7 mouse cellular contexts compared by ENCODE assay signal in genomic region chr11:36220651-36221050, GRCm38 (mm10).
DNase-seq lines count a peak whose midpoint lies in the region; ATAC-seq and TF ChIP-seq lines count a peak whose summit lies in the region.

No protein-coding gene starts in this region.

- DNase-seq in 3134 (ENCODE audit: extremely low read depth, insufficient read length, low spot score) = peak; percentile 5
- DNase-seq in Muller cell, postnatal 12 days (ENCODE audit: inconsistent ontology term) = peak; percentile 57
- peak; percentile 12 for DNase-seq in limb, embryonic 14.5 days (ENCODE audit: low spot score)
- no peak for DNase-seq in gastrocnemius, postnatal 4 days (ENCODE audit: low spot score in 2 of 2)
- no peak for DNase-seq in gastrocnemius, postnatal 25 days
- no peak for DNase-seq in lung, adult 18-20 months

- H3K4me1 ChIP-seq in heart, embryonic 16.5 days (ENCODE audit: control insufficient read depth, insufficient read depth, low read length) = peaks cover 11% of the 10 kb centered on the region
- H3K4me1 ChIP-seq in limb, embryonic 14.5 days (ENCODE audit: control insufficient read depth, insufficient read depth, low read length) = peaks cover 5% of the 10 kb centered on the region

- H3K27ac ChIP-seq in heart, embryonic 16.5 days (ENCODE audit: low read length) = peak overlapping the region; percentile 84
- no peak overlapping the region for H3K27ac ChIP-seq in limb, embryonic 14.5 days (replicated peaks; ENCODE audit: low read depth, low read length)

- H3K36me3 ChIP-seq in heart, embryonic 16.5 days (ENCODE audit: control insufficient read depth, insufficient read depth) = no peaks in the 10 kb centered on the region
- H3K36me3 ChIP-seq in limb, embryonic 14.5 days (ENCODE audit: control insufficient read depth, insufficient read depth, low read length) = no peaks in the 10 kb centered on the region

- TF ChIP-seq POLR2A in limb, embryonic 14.5 days (IDR thresholded peaks at IDR 0.05; ENCODE audit: borderline replicate concordance, extremely low read depth, insufficient read depth, insufficient read length) = no peak

- H3K27me3 ChIP-seq in heart, embryonic 16.5 days (ENCODE audit: control insufficient read depth, insufficient read depth, low read length) = no peaks in the 10 kb centered on the region
- H3K27me3 ChIP-seq in limb, embryonic 14.5 days (ENCODE audit: control insufficient read depth, insufficient read depth, low read length) = no peaks in the 10 kb centered on the region

- peak; percentile 97 for ATAC-seq in heart, embryonic 16.5 days (replicated peaks; ENCODE audit: extremely low read depth, insufficient read depth, low FRiP score)
- no peak for ATAC-seq in limb, embryonic 14.5 days (ENCODE audit: low FRiP score, low read depth)

- H3K4me2 ChIP-seq in heart, embryonic 16.5 days (ENCODE audit: low read depth, low read length) = peak overlapping the region; percentile 42
- H3K4me2 ChIP-seq in limb, embryonic 14.5 days (replicated peaks; ENCODE audit: low read depth, low read length, severe bottlenecking) = no peak overlapping the region

- WGBS in heart, embryonic 16.5 days = 9% methylated on average over 5 of the region's 5 CpGs
- WGBS in limb, embryonic 14.5 days = 17% methylated on average over 5 of the region's 5 CpGs

- H3K9me3 ChIP-seq in heart, embryonic 16.5 days (replicated peaks; ENCODE audit: control insufficient read depth, low read length) = no peaks in the 10 kb centered on the region
- no peaks in the 10 kb centered on the region for H3K9me3 ChIP-seq in limb, embryonic 14.5 days (ENCODE audit: control insufficient read depth, low read length)

- 0 out of 2 replicates have a peak overlapping the region, but pooled peaks have one; percentile 33 for H3K9ac ChIP-seq in heart, embryonic 16.5 days (ENCODE audit: low read length)
- H3K9ac ChIP-seq in limb, embryonic 14.5 days (ENCODE audit: low read depth, low read length, severe bottlenecking) = no peak overlapping the region

- H3K4me3 ChIP-seq in heart, embryonic 16.5 days (ENCODE audit: low read length) = peak overlapping the region; percentile 14; the same call in 1 of the 2 replicates
- H3K4me3 ChIP-seq in limb, embryonic 14.5 days (replicated peaks; ENCODE audit: low read length) = no peak overlapping the region

Comparison
In these comparisons a context has a peak if more than half of its experiments do, and no peak if none do; other contexts are left out.
1. DNase-seq: peak in 3134 (single experiment), Muller cell, postnatal 12 days (single experiment) and limb, embryonic 14.5 days (single experiment); none in gastrocnemius, postnatal 4 days (0 of 2), gastrocnemius, postnatal 25 days (single experiment) and lung, adult 18-20 months (0 of 2).